Mouse (Mus musculus): ENCODE measurements at regions not wholly inside any gene's neighbourhood (a gene's known extent, or its start where the extent isn't known, plus 50 kb on each side); places are given as distances from the start of the nearest gene placed in this dataset.
A peak's percentile ranks its signal among the peaks of the same experiment; 100 is the strongest.

DNA sequence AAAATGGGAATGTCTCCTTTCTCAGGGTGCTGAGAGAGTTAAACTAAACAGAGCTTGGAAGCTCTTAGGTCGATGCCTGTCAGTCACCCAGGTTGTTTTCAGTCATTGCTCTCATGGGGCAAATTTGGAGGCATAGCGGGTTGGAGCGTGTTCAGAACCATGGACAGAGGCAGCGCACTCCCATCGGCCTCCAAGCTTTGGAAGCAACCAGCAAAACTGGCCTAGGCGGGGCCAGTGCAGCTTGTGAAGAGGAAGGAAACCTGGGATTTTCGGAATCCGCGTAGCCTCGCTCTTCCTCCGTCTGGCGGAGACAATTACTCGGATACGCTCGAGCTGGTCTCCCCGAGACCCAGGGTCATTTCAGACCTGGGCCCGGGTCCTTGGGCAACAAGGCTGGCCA lies 63.4 kb upstream of the Pax2 start:
- peak; percentile 23 to 28 for DNase-seq

GRCm38 (mm10) chr19:44692816-44693215 lies 63.0 kb upstream of the Pax2 start:
- no peak for DNase-seq

- DNase-seq = no peak
Observed at GRCm38 (mm10) chr19:44695331-44695730, 60.5 kb upstream of the Pax2 start.

GRCm38 (mm10) chr19:44696059-44696712 lies 59.7 kb upstream of the Pax2 start:
- DNase-seq = no peak

DNA sequence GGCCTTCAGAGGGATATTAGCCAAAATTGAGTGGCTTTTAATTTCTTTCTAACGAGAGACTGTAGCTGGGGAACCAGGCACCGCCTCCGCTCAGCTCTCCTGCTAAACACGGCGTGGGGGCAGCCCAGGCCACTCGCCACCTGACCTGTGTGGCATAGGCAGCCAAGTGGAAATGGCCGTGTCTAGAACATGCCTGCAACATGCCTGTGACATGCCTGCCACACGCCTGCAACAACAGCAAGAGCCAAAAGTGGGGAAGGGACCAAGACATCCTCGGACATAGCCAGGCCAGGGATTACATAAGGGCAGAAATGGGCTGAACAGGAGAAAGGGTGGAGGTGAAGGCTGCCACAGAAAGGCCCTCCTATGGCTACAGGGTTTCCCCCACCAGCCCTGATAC lies 59.1 kb upstream of the Pax2 start:
- no peak for DNase-seq

- no peak for DNase-seq
Observed at GRCm38 (mm10) chr19:44698382-44699256, 57.2 kb upstream of the Pax2 start.

Data from lung, adult 18-20 months (tissue).